Mouse (Mus musculus) c-Kit-positive CD71-positive TER-119-negative erythroid progenitor cells, embryonic 14.5 days (primary cell): Measurements from ENCODE around the gene Pan3.

ENCODE experiments used
- DNase-seq: peaks from one replicate; pipeline ENCODE4 v3.0.0-alpha.2; 2013; ENCODE audit warnings: low read depth

The Pan3 gene

DNA sequence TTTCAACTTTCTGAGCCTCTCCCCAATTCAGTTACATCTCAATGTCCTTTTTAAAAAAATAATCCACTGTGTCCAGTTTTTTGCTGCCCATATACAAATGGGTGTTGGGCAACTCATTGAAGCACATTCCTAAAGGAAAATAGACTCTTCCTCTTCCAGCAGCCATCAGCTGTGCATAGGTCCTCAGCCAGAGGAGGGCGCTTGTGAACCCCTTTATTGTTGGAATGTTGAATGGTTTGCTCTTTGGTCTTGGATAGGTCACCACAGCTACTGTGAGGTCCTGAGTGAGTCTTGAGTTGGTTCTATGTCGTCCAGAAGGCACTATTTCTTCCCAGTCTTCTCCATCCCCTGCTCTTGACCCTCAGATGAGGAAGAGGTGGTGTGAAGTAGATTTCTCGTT lies 54.2 kb downstream of the Pan3 start:
- no peak for DNase-seq

DNA sequence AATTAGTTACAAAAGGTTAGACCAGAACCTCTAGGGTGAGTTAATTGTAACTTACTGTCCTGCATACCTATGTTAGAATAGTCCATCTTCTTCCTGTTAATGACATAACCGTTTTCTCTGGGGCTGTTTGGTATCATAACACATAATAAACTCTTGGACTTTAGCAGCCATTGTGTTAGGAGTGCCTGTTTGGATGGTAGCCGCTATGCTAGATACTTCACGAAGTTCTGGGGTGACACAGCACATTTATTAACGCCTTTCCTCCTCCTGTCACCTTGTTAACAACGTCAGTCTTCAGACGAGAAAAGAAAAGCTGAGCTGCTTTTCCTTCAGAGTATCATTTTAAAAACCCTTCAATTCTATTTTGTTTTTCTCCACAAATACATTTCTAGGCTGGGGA lies 59.3 kb downstream of the Pan3 start:
- no peak for DNase-seq

DNA sequence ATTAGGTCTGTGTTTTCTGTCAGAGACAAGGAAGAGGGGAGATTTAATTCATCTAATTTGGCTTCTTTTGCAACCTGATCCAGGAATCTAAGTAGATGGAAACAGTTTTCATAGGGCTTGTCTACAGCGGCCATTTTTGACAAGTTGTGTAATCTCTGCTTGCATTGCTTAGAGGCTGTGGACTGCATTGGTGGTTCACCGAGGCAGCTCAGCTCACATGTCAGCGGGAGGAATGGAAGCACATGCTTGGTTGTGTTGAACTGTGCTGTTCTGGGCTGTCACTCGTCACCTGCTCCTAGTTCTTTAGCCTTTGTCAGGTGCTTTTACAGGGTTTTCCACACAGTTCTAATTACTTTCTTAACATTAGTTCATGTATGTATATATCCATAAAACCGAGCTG lies 60.9 kb downstream of the Pan3 start:
- no peak for DNase-seq

DNA sequence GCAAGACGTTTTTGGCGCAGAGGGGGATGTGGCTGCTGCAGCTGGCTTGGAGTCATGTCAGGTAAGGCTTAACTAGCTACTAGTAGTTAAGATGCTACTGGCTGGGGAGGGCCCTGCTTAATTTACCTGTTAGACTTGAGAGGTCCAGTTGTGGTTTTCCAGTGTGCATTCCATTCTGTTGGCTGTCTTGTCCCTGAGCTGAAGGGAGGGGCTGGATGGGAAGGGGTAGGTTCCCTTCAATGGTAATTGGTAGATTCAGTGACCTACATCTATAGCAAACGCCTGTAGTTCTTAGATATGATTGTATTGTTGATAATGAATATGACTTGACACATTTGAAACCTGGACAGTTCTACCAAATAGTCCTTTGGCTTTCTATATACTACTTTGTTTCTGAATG lies 62.5 kb downstream of the Pan3 start:
- DNase-seq = no peak

DNA sequence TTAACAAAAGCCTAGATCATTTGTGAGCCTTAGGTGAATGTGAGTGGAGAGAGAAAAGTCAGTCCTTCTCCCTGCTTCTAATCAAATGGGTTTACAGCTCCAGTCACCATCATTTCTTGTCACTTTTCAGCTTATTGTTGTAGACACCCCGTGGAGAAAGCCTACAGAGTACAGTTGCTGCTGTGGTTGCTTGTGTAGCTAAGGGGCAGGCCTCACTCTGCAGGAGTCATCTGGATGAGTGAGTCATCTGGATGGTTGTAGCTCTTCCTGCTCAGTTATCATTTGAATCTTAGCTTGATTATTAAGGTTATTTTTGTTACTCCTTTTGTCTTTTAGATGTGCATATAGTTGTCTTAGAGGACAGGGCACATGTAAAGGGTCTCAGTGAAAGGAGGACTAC lies 63.2 kb downstream of the Pan3 start:
- no peak for DNase-seq

DNA sequence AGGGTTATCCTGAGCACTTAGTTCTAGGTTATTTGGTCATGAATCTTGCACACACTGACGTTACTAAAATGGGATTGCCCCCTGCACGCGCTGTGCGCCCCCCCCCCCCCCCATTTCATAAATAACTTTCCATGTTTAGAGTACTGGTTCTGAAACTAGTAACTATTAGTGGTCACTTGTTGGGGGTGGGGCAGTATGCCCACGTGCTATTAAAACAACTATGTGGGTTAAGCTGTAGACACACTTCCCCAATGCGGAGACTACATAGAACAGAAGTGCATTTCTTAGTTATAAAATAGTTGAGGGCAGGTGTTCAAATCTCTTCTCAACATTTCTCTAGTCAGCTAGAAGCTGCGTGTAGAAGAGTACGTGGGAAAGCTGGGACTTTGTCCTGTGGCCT lies 63.7 kb downstream of the Pan3 start:
- no peak for DNase-seq

DNA sequence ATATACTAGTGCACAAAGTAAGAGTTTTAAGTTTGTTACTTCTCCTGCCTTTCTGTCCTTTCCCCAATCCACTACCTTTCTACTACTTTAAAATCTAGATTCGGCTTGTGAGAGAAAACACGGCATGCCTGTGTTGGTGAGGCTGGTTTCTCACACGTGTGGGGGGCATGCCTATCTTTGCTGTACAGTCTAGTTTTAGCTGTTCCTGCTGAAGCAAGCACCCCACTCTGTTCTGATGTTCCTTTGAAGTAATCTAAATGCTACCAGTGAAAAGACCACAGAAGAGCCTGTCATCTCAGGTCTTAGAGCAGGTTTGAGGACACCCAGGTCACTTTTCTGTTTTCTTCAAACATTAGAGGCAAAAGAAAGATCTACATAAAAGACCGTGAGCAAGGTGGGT lies 64.4 kb downstream of the Pan3 start:
- DNase-seq = no peak

DNA sequence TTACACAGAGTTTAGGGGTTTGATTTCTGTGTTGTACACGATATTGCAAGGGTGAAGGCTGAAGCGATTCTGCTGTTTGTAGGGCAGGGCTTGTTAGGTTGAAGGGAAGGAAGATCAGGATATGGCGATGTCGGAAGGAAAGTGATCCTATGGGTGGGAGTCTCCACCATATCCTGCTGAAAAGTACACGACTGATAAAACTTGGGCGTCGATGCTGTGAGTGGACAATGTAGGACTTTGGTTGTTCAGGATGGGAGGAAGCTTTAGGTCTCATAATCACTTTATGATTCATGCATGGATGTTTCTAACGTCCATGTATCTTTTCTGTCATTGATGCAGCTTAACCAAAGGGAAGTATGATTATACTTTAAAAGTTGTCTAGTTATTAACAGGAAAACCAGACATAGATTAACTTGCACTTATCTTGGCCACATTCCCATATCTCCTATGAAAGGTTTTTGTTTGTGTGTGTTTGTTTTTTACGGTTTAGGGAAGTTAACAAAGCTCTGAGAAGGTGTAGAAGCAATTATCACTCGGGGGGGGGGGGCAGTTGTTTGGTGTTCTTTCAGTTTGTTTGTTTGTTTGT lies 64.9 kb downstream of the Pan3 start:
- DNase-seq = no peak

DNA sequence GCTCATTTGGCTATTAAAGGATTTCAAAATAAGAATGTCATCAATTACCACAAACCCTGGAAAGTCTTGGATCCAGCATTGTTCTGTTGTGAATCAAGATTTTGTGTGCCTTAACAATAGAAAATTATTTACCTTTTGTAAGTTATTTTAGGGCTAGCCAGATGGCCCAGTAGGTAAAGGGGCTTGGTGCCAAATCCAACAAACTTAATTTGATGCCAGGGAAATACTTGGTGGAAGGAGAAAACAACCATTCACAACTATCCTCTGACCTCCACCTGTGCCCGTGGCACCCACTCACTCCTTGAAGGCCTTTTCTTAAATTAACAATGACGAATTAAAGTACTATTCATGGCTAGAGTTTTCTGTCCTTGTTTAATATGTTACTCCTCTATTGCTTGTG lies 66.0 kb downstream of the Pan3 start:
- DNase-seq = no peak

DNA sequence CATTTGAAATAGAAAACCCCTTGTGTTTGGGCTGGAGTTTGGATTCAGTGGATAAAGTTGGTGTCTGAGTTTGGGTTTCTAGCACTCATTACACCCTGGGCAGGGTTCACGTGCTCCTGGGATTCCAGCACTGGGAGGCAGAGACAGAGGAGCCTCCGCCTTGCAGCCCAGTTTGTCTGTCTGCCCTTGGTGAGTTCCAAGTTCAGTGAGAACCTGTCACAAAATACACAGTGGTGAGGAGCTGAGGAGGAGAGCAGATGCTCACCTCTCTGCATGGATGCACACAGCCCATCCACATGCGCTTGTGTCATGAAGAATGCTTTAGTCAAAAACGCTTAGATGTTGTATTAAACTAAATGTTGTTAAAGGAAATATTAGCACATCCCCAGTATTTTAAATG lies 67.0 kb downstream of the Pan3 start:
- DNase-seq = no peak

DNA sequence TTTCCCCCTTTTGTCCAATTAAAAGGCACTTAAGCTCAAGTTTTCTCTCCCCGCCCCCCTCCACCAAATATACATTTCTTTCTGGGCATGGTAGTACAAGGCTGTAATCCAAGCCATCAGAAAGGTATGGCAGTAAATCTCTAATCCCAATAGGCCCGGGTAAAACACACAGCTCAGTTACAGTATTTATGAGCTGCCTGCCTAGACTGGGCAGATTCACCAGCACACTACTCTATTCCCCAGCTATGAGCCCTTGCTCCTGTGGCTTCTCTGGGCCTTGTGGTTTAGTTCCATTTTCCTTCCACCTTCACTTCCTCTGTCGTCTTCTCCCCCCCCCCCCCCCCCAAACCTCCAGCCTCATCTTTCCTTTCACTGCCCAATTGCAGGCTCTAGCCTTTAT lies 67.8 kb downstream of the Pan3 start:
- no peak for DNase-seq

DNA sequence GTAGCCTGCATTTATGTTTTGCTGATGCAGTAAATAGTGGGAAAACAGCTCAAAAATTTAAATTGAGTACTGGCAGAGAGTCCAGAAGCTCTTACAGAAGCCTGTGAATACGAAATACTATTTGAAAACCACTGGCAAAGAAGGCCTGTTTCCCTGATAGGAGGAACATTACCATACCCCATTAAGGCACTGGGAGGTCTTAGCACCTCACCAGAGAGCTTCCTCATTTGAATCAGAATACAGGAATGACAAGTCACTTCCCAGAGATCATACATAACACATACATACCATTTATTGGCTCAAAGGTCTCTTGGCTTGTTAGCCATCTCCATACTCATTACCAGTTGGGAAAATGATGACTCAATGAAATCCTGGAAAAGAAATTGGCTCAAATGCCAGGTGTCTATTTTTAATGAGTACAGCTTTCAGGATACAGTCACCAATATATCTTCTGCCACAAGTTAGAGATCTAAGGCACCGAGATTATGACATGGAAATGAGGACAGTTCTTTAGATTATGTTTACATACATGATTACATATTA lies 71.6 kb downstream of the Pan3 start:
- no peak for DNase-seq

DNA sequence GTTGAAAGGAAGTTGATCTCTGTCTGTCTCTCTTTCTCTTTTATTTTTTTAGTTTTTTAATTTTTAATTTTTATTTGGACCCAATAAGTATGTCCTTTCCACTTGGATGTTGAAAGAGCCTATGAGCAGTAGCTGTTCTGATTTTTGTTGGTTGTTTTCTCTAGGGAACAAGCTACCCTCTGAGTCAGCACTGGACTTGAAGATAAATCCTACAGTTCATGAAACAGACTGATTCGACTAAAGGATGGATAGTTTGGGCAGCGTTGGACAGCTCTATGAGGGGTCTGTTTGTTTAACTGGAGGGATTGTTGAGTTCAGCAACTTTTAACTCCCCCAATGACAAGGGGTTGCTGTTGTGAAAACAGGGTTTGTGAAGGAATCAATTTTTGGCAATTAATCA lies 73.0 kb downstream of the Pan3 start:
- no peak for DNase-seq

DNA sequence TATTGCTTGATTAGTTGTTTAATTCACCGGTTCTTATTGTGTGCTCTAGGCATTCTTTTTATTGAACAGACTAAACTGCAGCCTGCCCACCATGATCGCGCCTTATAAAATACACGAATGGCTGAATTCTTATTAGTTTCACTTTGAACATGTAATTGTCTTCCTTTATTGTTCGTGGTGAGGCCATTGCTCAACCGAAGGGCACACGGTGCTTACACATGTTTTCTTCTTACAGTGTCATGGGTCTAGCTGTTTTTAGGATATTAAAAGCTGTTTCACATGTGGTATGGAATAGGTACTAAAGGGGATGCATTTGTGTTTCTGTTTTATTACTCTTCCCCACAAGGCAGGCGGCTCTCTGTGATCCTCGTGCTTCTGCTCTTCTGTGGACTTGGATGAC lies 81.4 kb downstream of the Pan3 start:
- DNase-seq = no peak

DNA sequence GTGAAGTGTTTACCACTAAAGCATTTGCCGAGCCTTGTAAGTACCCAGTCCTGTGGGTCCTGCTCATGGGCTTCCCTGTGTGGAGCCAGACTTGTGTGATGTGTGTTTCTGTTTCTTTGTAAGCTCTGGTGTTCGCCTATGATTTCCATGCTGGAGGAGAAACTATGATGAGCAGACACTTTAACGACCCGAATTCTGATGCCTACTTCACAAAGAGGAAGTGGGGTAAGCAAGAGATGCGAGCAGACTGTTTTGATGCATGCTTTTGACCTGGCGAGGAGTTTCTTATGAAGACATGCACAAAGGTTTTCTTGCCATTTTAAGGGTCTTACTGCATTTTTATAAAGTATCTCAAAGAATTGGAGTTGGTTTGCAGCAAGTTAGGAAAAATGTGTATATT lies 97.0 kb downstream of the Pan3 start:
- no peak for DNase-seq

DNA sequence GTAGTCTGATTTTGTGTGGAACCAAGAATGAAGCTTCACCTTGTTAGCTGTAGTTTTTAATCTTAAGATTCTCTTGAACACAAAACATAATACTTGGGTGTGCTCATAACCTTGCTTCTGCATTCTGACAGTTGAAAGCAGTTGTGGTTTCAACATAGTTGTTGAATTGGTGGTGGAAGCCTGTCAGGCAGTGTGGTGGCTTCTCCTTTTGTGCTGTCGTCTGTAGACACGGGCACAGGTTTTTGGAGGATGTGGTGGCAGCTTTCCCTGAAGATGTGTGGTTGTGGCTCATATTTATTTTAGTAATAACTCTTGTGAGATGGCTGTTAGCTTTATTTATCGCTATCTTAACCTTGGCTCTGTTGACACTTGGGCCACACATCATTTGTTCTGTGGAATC lies 97.8 kb downstream of the Pan3 start:
- no peak for DNase-seq

DNA sequence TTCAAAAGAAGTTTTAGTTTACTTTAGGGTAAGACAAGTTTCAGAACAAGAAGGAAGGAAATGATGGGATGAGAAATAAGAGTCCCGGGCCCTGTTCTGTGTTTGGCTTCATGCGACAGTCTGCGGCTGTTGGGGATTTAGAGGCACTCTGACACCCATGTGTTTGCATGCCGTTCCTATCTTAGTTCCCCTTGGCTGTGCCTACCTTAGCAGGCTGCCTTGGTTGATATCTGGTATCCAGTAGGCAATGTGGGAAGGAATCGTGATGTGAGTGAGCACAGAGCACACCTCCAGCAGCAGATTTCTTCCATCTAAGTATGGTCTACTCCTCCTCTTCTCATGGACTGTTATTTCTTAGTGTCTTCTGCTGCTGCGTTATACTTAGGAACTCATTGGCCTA lies 102.1 kb downstream of the Pan3 start:
- no peak for DNase-seq

DNA sequence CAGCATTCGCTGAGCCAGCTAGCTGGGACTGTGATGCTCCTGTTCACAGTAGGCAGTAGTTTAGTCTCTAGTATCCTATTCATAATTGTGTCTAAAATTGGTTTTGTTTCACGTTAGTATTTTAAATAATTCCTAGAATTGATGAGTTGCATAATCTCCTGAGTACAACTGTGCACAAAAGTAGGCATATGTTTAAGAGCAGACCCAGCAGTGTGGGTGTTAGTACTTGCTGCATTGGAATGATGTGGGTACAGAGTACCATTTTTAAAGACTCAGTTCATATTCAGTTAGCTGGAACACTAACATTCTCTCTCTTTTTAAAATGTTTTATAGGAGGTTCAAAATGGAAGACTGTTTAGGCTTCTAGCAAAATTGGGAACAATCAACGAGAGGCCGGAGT lies 109.4 kb downstream of the Pan3 start:
- DNase-seq = no peak

DNA sequence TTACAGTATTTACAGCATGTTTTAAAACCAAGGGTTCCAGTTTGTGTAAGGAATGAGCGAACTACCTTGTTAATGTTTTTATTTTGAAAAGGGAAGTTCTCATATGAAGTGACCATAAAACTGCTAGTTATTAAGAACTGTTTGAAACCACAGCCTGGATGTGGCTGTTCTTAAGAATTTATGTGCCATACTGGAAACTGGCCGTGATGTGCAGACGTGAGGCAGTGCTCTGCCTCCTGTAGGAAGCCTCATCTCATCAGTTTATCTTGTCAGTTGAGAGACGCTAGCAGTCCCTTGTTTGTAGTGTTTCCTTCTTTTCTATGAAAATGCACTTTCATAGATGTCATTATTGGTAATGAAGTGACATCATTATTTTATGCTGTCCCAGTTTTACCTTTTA lies 109.9 kb downstream of the Pan3 start:
- no peak for DNase-seq

DNA sequence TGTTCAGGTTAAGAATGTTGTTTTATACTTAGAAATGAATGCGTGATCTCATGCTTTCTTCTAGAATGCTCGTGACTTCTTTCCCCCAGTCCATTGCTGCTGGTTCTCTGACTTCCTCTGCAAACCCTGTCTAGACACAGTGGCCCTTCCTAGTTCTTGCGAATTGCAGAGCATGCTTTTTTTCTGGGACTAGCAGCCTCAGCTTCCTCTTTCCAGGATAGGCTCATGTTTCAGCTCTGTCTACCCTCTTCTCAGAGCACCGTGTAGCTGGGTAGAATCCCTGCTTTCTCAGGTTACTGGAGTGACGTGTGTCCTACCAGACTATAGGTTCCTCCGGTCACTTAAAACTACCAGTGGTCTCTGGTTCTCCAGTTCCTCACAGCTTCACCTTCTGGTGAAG lies 112.3 kb downstream of the Pan3 start:
- no peak for DNase-seq

DNA sequence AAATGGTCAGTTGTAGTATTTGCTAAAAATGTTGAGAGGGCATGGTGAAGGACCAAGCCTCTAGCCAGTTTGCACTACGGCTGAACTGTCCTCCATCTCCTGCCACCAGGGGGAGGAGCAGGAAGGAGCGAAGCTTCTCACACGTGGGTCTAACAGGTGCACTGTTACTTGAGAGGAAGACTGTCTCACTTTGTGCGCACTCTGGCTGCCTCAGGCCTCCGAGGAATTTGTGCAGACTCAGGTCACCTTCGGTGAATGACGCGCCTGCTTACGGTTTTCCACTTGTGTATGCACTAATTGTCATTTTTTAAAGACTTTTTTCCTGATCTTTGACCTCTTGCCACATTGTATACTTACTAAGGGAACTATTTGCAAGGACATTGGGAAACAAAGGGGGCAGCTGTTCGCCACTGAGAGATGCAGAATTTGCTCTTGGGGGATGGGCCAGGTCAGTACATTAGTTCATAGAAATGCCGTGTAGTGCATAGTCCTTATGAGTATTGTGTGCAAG lies 115.8 kb downstream of the Pan3 start:
- DNase-seq = no peak

DNA sequence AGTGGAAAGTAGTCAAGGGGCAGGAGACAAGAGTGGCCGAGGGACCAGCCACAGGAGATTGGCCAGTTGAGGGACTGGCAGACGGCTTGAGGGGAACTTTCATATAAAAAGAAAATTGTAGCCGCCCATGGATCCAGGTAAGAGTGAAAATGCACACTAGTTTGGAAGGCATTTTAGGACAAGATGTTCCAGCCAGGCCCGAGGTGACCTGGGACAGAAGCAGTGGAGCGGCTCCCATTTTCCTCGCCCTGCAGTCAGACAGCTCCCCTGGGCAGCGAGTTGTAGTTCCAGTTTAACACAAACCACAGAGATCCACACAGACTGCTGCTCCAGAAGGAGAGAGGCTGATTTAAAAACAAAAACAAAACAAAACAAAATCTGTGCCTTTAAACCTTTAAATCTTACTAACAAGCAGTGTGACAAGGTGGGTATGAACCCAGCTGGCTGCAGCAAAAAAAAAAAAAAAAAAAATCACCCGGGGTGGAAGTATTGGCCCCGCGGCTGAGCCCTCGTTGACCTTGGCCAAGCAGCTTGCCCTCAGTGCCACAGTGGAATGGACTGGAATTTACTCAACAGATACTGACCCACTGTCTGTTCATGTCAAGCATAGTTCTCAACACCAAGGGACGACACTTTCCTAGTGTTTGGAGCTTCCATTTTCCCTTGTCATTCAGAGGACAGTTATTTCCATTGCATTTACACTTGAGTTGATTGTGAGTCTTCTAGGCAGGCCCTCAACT lies 119.2 kb downstream of the Pan3 start:
- DNase-seq = no peak

DNA sequence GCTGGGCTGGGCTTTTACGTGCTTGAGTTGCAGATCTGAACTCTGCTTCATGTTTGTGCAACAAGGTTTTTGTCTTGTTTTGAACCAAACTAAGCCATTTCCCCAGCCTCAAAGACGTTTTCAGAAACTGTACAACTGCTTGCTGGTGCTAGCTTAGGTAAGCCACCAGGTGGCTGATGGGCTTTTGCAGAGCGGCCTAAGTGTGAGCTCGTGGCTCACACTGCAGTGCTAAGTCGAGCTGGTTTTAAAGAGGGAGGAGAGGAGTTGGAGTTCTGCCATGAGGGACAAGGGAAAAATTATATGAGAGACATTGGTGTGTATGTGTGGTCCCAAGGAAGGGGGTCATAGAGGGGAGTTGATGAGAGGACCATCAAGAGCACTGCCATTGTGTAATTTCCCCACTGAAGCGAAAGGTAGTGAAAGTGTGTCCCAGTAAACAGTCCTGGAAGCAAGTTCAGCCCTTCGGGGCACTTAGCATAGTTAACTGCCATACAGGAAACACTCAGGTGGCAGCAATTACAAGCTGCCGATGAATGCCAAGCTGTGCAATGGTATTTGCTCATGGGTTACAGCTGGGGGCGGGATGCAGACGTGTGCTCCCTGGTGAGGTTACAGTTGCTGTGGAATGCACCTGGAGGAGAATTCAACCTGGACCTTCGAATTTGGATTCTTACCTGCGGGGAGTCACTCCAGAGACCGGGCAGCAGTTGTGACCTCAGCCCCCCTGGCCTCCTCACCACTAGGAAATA lies 122.1 kb downstream of the Pan3 start:
- DNase-seq = no peak
